Mouse (Mus musculus): Measurements from ENCODE around the gene Cog5. TPM values are rescaled to one million over a fixed set of nuclear protein-coding genes. Genes with fewer than 3 reads are reported as not detected.

The Cog5 gene
- polyA plus RNA-seq, 2 experiments, result 6.0 to 7.8 TPM

DNA sequence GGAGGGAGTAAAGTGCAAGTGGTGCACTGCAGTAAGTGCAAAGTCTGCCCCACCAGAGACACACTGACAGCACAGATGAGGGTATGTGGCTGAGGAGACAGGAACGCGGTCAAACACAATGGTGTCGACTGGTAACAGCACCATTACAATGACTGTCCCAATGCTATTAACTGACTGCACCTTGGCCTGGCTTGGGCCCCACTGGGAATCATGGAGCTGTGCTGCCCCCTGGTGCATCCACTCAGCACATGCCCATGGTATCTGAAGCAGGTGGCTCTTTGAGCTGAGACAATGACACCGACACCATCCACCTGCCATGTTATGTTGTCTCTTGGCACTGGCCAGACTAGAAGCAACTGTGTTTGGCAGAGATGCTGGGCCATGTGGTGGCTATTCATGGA, 272.0 kb downstream of the Cog5 start:
- ATAC-seq (ENCODE audit: insufficient read depth) (peak; percentile 64), DNase-seq (ENCODE audit: low read depth in 3 of 3, low spot score in 3 of 3) (no peak)
- TF ChIP-seq EP300 (IDR thresholded peaks at IDR 0.05; ENCODE audit: low read depth), result no peak
- peak; percentile 93 for TF ChIP-seq CTCF (IDR thresholded peaks at IDR 0.05; ENCODE audit: low read depth)
- Histone ChIP-seq H3K27ac (no peak overlapping the region), H3K27me3 (ENCODE audit: control insufficient read depth, insufficient read depth, low read length) (no peaks in the 10 kb centered on the region), H3K4me1 (replicated peaks; ENCODE audit: control insufficient read depth in 2 of 2, insufficient read depth in 2 of 2, low read length in 1 of 2) (no peaks in the 10 kb centered on the region), H3K4me3 (ENCODE audit: insufficient read depth in 1 of 2, low read depth in 2 of 2, low read length in 2 of 2) (no peak overlapping the region), H3K4me2 (ENCODE audit: low read depth) (no peak overlapping the region), H3K36me3 (replicated peaks; ENCODE audit: control insufficient read depth, insufficient read depth, low read depth) (peaks cover 38% of the 10 kb centered on the region), H3K9ac (replicated peaks) (no peak overlapping the region), H3K9me3 (ENCODE audit: control insufficient read depth, low read length) (no peaks in the 10 kb centered on the region)
- WGBS (ENCODE audit: insufficient replicate concordance), result 70% methylated on average over 4 of the region's 4 CpGs

- no peak for ATAC-seq (ENCODE audit: insufficient read depth)
- Histone ChIP-seq H3K4me1 (replicated peaks; ENCODE audit: control insufficient read depth in 2 of 2, insufficient read depth in 2 of 2, low read length in 1 of 2) (no peaks in the 10 kb centered on the region), H3K4me3 (ENCODE audit: insufficient read depth in 1 of 2, low read depth in 2 of 2, low read length in 2 of 2) (no peak overlapping the region), H3K9ac (replicated peaks) (no peak overlapping the region), H3K27me3 (ENCODE audit: control insufficient read depth, insufficient read depth, low read length) (no peaks in the 10 kb centered on the region), H3K4me2 (ENCODE audit: low read depth) (no peak overlapping the region), H3K36me3 (replicated peaks; ENCODE audit: control insufficient read depth, insufficient read depth, low read depth) (peaks cover 51% of the 10 kb centered on the region), H3K9me3 (ENCODE audit: control insufficient read depth, low read length) (no peaks in the 10 kb centered on the region), H3K27ac (no peak overlapping the region)
- no peak for TF ChIP-seq CTCF (IDR thresholded peaks at IDR 0.05; ENCODE audit: low read depth)
- TF ChIP-seq EP300 (IDR thresholded peaks at IDR 0.05; ENCODE audit: low read depth), result no peak
- no peak for DNase-seq (ENCODE audit: low read depth in 3 of 3, low spot score in 3 of 3)
- 75% methylated on average over 3 of the region's 3 CpGs for WGBS (ENCODE audit: insufficient replicate concordance)
Observed at GRCm38 (mm10) chr12:31928498-31928897, 273.8 kb downstream of the Cog5 start.

DNA sequence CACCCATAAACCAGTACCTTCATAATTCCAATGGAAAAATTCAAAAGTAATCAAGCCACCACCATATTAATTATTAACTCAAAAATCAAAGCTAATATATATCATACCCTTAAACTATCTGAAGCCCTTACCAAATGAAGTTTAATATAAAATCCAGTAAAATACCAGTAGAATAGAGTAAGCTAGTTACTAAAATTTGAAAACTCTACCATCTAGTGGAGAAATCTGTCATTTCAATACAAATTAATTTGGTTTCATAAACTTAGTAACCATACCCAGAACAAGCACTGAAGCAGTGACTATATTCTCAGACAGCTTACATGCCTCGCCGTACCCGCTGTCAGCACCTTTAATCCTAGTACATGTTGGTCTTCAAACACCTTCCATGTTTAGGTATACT, 277.1 kb downstream of the Cog5 start:
- DNase-seq (ENCODE audit: low read depth in 3 of 3, low spot score in 3 of 3) (no peak), ATAC-seq (ENCODE audit: insufficient read depth) (no peak)
- no peaks in the 10 kb centered on the region for H3K9me3 ChIP-seq (ENCODE audit: control insufficient read depth, low read length)
- no peaks in the 10 kb centered on the region for H3K27me3 ChIP-seq (ENCODE audit: control insufficient read depth, insufficient read depth, low read length)
- peaks cover 59% of the 10 kb centered on the region for H3K36me3 ChIP-seq (replicated peaks; ENCODE audit: control insufficient read depth, insufficient read depth, low read depth)
- TF ChIP-seq EP300 (IDR thresholded peaks at IDR 0.05; ENCODE audit: low read depth), result no peak
- no peak for TF ChIP-seq CTCF (IDR thresholded peaks at IDR 0.05; ENCODE audit: low read depth)
- H3K4me2 ChIP-seq (ENCODE audit: low read depth), result no peak overlapping the region
- H3K4me3 ChIP-seq (ENCODE audit: insufficient read depth in 1 of 2, low read depth in 2 of 2, low read length in 2 of 2), result no peak overlapping the region
- no peak overlapping the region for H3K27ac ChIP-seq
- no peak overlapping the region for H3K9ac ChIP-seq (replicated peaks)
- H3K4me1 ChIP-seq (replicated peaks; ENCODE audit: control insufficient read depth in 2 of 2, insufficient read depth in 2 of 2, low read length in 1 of 2), result no peaks in the 10 kb centered on the region
- 92% methylated on average over 3 of the region's 3 CpGs for WGBS (ENCODE audit: insufficient replicate concordance)

DNA sequence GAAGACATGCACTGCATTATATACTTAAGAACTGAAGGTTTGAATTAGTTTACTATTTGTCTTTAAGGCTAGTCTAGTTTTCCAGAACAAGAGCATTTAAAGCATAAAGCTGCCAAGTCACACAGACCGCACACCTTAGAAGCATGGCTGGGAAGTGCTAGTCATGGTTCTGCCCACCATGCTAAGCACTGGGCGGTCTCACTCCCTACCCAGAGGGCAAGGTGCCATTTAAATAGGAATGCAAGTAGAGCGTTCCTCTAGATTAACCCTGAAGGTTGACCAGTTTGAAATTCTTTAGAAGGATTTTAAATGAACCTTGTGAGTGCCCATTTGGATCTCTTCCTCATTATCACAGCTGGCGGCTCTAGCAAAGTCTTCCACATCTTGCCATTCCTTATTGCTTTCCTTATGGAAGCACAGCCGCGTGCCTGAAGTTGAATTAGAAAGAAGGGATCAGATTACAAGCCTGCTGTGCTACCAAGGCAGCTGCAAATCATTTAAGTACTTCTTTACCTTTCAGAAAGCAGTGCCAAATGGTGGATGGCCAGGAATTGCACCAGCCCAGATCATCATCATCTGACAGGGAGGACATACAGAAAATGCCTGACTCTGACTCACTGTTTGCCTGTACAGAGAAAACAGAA, 282.1 kb downstream of the Cog5 start:
- Histone ChIP-seq H3K27me3 (ENCODE audit: control insufficient read depth, insufficient read depth, low read length) (no peaks in the 10 kb centered on the region), H3K27ac (no peak overlapping the region), H3K36me3 (replicated peaks; ENCODE audit: control insufficient read depth, insufficient read depth, low read depth) (peaks cover 72% of the 10 kb centered on the region), H3K4me2 (ENCODE audit: low read depth) (no peak overlapping the region), H3K9ac (replicated peaks) (no peak overlapping the region), H3K9me3 (ENCODE audit: control insufficient read depth, low read length) (no peaks in the 10 kb centered on the region), H3K4me3 (ENCODE audit: insufficient read depth in 1 of 2, low read depth in 2 of 2, low read length in 2 of 2) (no peak overlapping the region), H3K4me1 (replicated peaks; ENCODE audit: control insufficient read depth in 2 of 2, insufficient read depth in 2 of 2, low read length in 1 of 2) (no peaks in the 10 kb centered on the region; a peak in 1 of 4 replicates)
- 78% methylated on average over 6 of the region's 6 CpGs for WGBS (ENCODE audit: insufficient replicate concordance)
- TF ChIP-seq CTCF (IDR thresholded peaks at IDR 0.05; ENCODE audit: low read depth) (no peak), EP300 (IDR thresholded peaks at IDR 0.05; ENCODE audit: low read depth) (no peak)
- DNase-seq (ENCODE audit: low read depth in 3 of 3, low spot score in 3 of 3), result no peak
- no peak for ATAC-seq (ENCODE audit: insufficient read depth)

DNA sequence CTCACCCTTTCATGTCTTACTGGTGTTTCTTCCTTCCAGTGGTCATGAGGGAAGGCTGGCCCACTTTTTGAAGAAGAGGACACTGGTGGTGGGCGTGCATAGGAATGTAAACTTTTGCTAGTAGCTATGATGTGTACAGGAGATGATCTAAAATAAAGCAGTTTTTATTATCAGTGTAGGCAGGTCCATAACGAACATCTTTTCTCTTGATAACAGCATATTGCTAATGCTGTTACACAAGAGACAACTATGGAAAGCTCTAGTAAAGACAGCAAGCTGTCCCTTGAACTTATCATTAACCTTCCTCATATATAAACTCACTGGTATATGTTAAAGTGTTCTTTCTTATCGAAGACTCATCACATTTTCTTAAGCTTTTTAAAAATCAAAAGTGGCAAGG, 282.9 kb downstream of the Cog5 start:
- Histone ChIP-seq H3K27me3 (ENCODE audit: control insufficient read depth, insufficient read depth, low read length) (no peaks in the 10 kb centered on the region), H3K4me1 (replicated peaks; ENCODE audit: control insufficient read depth in 2 of 2, insufficient read depth in 2 of 2, low read length in 1 of 2) (peaks cover 0 to 2% of the 10 kb centered on the region in 2 experiments; a peak in 3 of 4 replicates), H3K36me3 (replicated peaks; ENCODE audit: control insufficient read depth, insufficient read depth, low read depth) (peaks cover 66% of the 10 kb centered on the region), H3K27ac (no peak overlapping the region), H3K9me3 (ENCODE audit: control insufficient read depth, low read length) (no peaks in the 10 kb centered on the region), H3K9ac (replicated peaks) (no peak overlapping the region), H3K4me3 (ENCODE audit: insufficient read depth in 1 of 2, low read depth in 2 of 2, low read length in 2 of 2) (no peak overlapping the region), H3K4me2 (ENCODE audit: low read depth) (no peak overlapping the region)
- TF ChIP-seq CTCF (IDR thresholded peaks at IDR 0.05; ENCODE audit: low read depth), result no peak
- peak; percentile 64 for TF ChIP-seq EP300 (IDR thresholded peaks at IDR 0.05; ENCODE audit: low read depth)
- DNase-seq (ENCODE audit: low read depth in 3 of 3, low spot score in 3 of 3) (no peak), ATAC-seq (ENCODE audit: insufficient read depth) (no peak)
- 38% methylated on average over 3 of the region's 3 CpGs for WGBS (ENCODE audit: insufficient replicate concordance)
